Mouse (Mus musculus): ENCODE results near the gene Acvr1c.

Gene Acvr1c

GRCm38 (mm10) chr2:58357414-58358131 is at the start of gene Acvr1c:
TSS of gene Acvr1c (minus strand) at chr2:58357895.
- peak; percentile 26 for DNase-seq (ENCODE audit: low spot score)

GRCm38 (mm10) chr2:58403481-58403880 is 45.8 kb upstream of the Acvr1c start:
- DNase-seq (ENCODE audit: low spot score), result no peak

GRCm38 (mm10) chr2:58388601-58389000 is 30.9 kb upstream of the Acvr1c start:
- DNase-seq (ENCODE audit: low spot score), result no peak

- no peak for DNase-seq (ENCODE audit: low spot score)
Observed at GRCm38 (mm10) chr2:58380020-58380419, 22.3 kb upstream of the Acvr1c start.

GRCm38 (mm10) chr2:58379475-58379874 is 21.8 kb upstream of the Acvr1c start:
- DNase-seq (ENCODE audit: low spot score), result no peak

- DNase-seq (ENCODE audit: low spot score), result no peak
Observed at GRCm38 (mm10) chr2:58377417-58378130, 19.9 kb upstream of the Acvr1c start.

GRCm38 (mm10) chr2:58366196-58366595 is 8.5 kb upstream of the Acvr1c start:
- no peak for DNase-seq (ENCODE audit: low spot score)

- no peak for DNase-seq (ENCODE audit: low spot score)
Observed at GRCm38 (mm10) chr2:58361361-58362046, 3.8 kb upstream of the Acvr1c start.

- DNase-seq (ENCODE audit: low spot score), result no peak
Observed at GRCm38 (mm10) chr2:58358132-58358460, 401 bp upstream of the Acvr1c start.

- DNase-seq (ENCODE audit: low spot score), result no peak
Observed at GRCm38 (mm10) chr2:58357068-58357413, 654 bp downstream of the Acvr1c start.

GRCm38 (mm10) chr2:58354389-58354788 is 3.3 kb downstream of the Acvr1c start:
- DNase-seq (ENCODE audit: low spot score), result no peak

- no peak for DNase-seq (ENCODE audit: low spot score)
Observed at GRCm38 (mm10) chr2:58352846-58353245, 4.8 kb downstream of the Acvr1c start.

GRCm38 (mm10) chr2:58350657-58351056 is 7.0 kb downstream of the Acvr1c start:
- DNase-seq (ENCODE audit: low spot score), result no peak

GRCm38 (mm10) chr2:58336730-58337129 is 21.0 kb downstream of the Acvr1c start:
- DNase-seq (ENCODE audit: low spot score), result no peak

- no peak for DNase-seq (ENCODE audit: low spot score)
Observed at GRCm38 (mm10) chr2:58329589-58329988, 28.1 kb downstream of the Acvr1c start.

- peak; percentile 4 for DNase-seq (ENCODE audit: low spot score)
Observed at GRCm38 (mm10) chr2:58324118-58324901, 33.4 kb downstream of the Acvr1c start.

GRCm38 (mm10) chr2:58323274-58323673 is 34.4 kb downstream of the Acvr1c start:
- DNase-seq (ENCODE audit: low spot score), result no peak

GRCm38 (mm10) chr2:58316186-58316585 is 41.5 kb downstream of the Acvr1c start:
- no peak for DNase-seq (ENCODE audit: low spot score)

- DNase-seq (ENCODE audit: low spot score), result no peak
Observed at GRCm38 (mm10) chr2:58309695-58310094, 48.0 kb downstream of the Acvr1c start.

GRCm38 (mm10) chr2:58304450-58304849 is 53.2 kb downstream of the Acvr1c start:
- no peak for DNase-seq (ENCODE audit: low spot score)

- no peak for DNase-seq (ENCODE audit: low spot score)
Observed at GRCm38 (mm10) chr2:58289759-58290431, 67.8 kb downstream of the Acvr1c start.

GRCm38 (mm10) chr2:58289331-58289730 is 68.4 kb downstream of the Acvr1c start:
- no peak for DNase-seq (ENCODE audit: low spot score)
